Mouse (Mus musculus) megakaryocyte, embryonic 14.5 days (primary cell): ENCODE results near the gene Oasl1.

Experiments
- FLI1 ChIP-seq: IDR thresholded peaks from 2 replicates; pipeline ENCODE4 v1.6.1; 2012; ENCODE audit warnings: low read length, inconsistent platforms, mixed read lengths
- GATA1 ChIP-seq: IDR thresholded peaks from 3 replicates; pipeline ENCODE4 v1.6.1; 2012; ENCODE audit warnings: mixed read lengths, low read length, inconsistent platforms, borderline replicate concordance

GRCm38 (mm10) chr5:114949812-114950211 lies 26.8 kb downstream of the Oasl1 start:
- TF ChIP-seq GATA1 (no peak), FLI1 (no peak)
